Mouse (Mus musculus) intestine, postnatal 0 days (tissue): ENCODE measurements around the gene Ofd1. TPM values are rescaled to one million over a fixed set of nuclear protein-coding genes. Genes with fewer than 3 reads are reported as not detected.

ENCODE experiments used
- ATAC-seq: fragments of 200-750 bp; cut with Nextera tagmentation; 2 replicates; pipeline ENCODE4 v1.8.0; 2017; ENCODE audit warnings: mild to moderate bottlenecking, moderate TSS enrichment, moderate library complexity
- H3K27ac ChIP-seq: fragments of 300-500 bp; sonication (generic); 2 replicates; pipeline ENCODE4 v1.5.1; 2014; ENCODE audit warnings: mild to moderate bottlenecking, low read depth, low read length, moderate library complexity
- H3K27me3 ChIP-seq: fragments of 300-500 bp; sonication (generic); replicated peaks from 2 replicates; pipeline ENCODE4 v1.6.1; 2014; ENCODE audit warnings: low read length, mixed read lengths; ENCODE audit not compliant: control insufficient read depth, insufficient read depth
- H3K36me3 ChIP-seq: fragments of 300-500 bp; sonication (generic); 2 replicates; pipeline ENCODE4 v1.6.1; 2014; ENCODE audit warnings: mild to moderate bottlenecking, moderate library complexity; ENCODE audit not compliant: control insufficient read depth, insufficient read depth
- H3K4me1 ChIP-seq: fragments of 300-500 bp; sonication (generic); replicated peaks from 2 replicates; pipeline ENCODE4 v1.6.1; 2014; ENCODE audit warnings: antibody characterized with exemption, low read length, mixed read lengths; ENCODE audit not compliant: control insufficient read depth, insufficient read depth
- H3K4me2 ChIP-seq: fragments of 300-500 bp; sonication (generic); replicated peaks from 2 replicates; pipeline ENCODE4 v1.6.1; 2014; ENCODE audit warnings: low read depth, mild to moderate bottlenecking, moderate library complexity
- H3K4me3 ChIP-seq: fragments of 300-500 bp; sonication (generic); 2 replicates; pipeline ENCODE4 v1.5.1; 2014; ENCODE audit warnings: low read depth, low read length
- H3K9ac ChIP-seq: fragments of 300-500 bp; sonication (generic); 2 replicates; pipeline ENCODE4 v1.6.1; 2014; ENCODE audit warnings: mild to moderate bottlenecking, low read depth, low read length
- H3K9me3 ChIP-seq: fragments of 300-500 bp; sonication (generic); 2 replicates; pipeline ENCODE4 v1.6.1; 2016; ENCODE audit warnings: mixed run types; ENCODE audit not compliant: control insufficient read depth
- CTCF ChIP-seq: sonication (generic); IDR thresholded peaks from 2 replicates; pipeline ENCODE4 v1.5.1; 2016; ENCODE audit warnings: low read depth, mild to moderate bottlenecking, control low read depth, antibody characterized with exemption, moderate library complexity
- WGBS: fragments of 180-500 bp; shearing (Covaris S2); extraction: QIAGEN DNeasy Blood & Tissue Kit; methylation state at CpG from one replicate; pipeline ENCODE4 v1.1.7; 2014; 5-methylcytosine and 5-hydroxymethylcytosine counted together
- polyA plus RNA-seq: library from polyadenylated mRNA; unstranded; fragments of >200 nt; fragmentation: Nextera tagmentation; extraction: Ambion mirVana; gene quantifications from 2 replicates; pipeline ENCODE4 v1.2.1, GENCODE M21; 2015

The Ofd1 gene
- polyA plus RNA-seq, 1 experiment from 2014 or later = 3.9 TPM

GRCm38 (mm10) chrX:166365458-166366213 lies 74.9 kb downstream of the Ofd1 start:
- no peak overlapping the region for H3K4me2 ChIP-seq
- no peak for TF ChIP-seq CTCF
- ATAC-seq = no peak
- H3K27me3 ChIP-seq = no peaks in the 10 kb centered on the region
- no peak overlapping the region for H3K9ac ChIP-seq
- no peaks in the 10 kb centered on the region for H3K4me1 ChIP-seq
- no peak overlapping the region for H3K4me3 ChIP-seq
- H3K27ac ChIP-seq = no peak overlapping the region
- WGBS = 82% methylated on average over 8 of the region's 8 CpGs
- no peaks in the 10 kb centered on the region for H3K36me3 ChIP-seq
- no peaks in the 10 kb centered on the region for H3K9me3 ChIP-seq

- 70% methylated on average over 4 of the region's 4 CpGs for WGBS
- H3K27ac ChIP-seq = no peak overlapping the region
- H3K4me1 ChIP-seq = no peaks in the 10 kb centered on the region
- no peak overlapping the region for H3K9ac ChIP-seq
- H3K4me3 ChIP-seq = no peak overlapping the region
- H3K27me3 ChIP-seq = no peaks in the 10 kb centered on the region
- no peaks in the 10 kb centered on the region for H3K9me3 ChIP-seq
- TF ChIP-seq CTCF = no peak
- no peak for ATAC-seq
- H3K4me2 ChIP-seq = no peak overlapping the region
- no peaks in the 10 kb centered on the region for H3K36me3 ChIP-seq
These were observed 80.0 kb downstream of the Ofd1 start for GRCm38 (mm10) chrX:166360455-166360854.

- ATAC-seq = no peak
- Histone ChIP-seq H3K9me3 (no peaks in the 10 kb centered on the region), H3K4me1 (no peaks in the 10 kb centered on the region), H3K4me2 (no peak overlapping the region), H3K4me3 (no peak overlapping the region), H3K27ac (no peak overlapping the region), H3K9ac (no peak overlapping the region), H3K27me3 (no peaks in the 10 kb centered on the region), H3K36me3 (no peaks in the 10 kb centered on the region)
- 84% methylated on average over 2 of the region's 2 CpGs for WGBS
- no peak for TF ChIP-seq CTCF
These were observed 80.5 kb downstream of the Ofd1 start for GRCm38 (mm10) chrX:166359927-166360440.

GRCm38 (mm10) chrX:166358955-166359354 lies 81.5 kb downstream of the Ofd1 start:
- no peak overlapping the region for H3K4me2 ChIP-seq
- 60% methylated on average over 2 of the region's 2 CpGs for WGBS
- no peak overlapping the region for H3K4me3 ChIP-seq
- no peak for TF ChIP-seq CTCF
- H3K27ac ChIP-seq = no peak overlapping the region
- no peak overlapping the region for H3K9ac ChIP-seq
- no peak for ATAC-seq
- no peaks in the 10 kb centered on the region for H3K36me3 ChIP-seq
- no peaks in the 10 kb centered on the region for H3K4me1 ChIP-seq
- no peaks in the 10 kb centered on the region for H3K27me3 ChIP-seq
- H3K9me3 ChIP-seq = no peaks in the 10 kb centered on the region

- no peaks in the 10 kb centered on the region for H3K36me3 ChIP-seq
These were observed 84.2 kb downstream of the Ofd1 start for GRCm38 (mm10) chrX:166356276-166356675.

GRCm38 (mm10) chrX:166354913-166355312 lies 85.6 kb downstream of the Ofd1 start:
- Histone ChIP-seq H3K9ac (no peak overlapping the region), H3K27me3 (no peaks in the 10 kb centered on the region), H3K9me3 (no peaks in the 10 kb centered on the region), H3K4me3 (no peak overlapping the region), H3K27ac (no peak overlapping the region), H3K4me2 (no peak overlapping the region), H3K36me3 (no peaks in the 10 kb centered on the region), H3K4me1 (no peaks in the 10 kb centered on the region)
- TF ChIP-seq CTCF = no peak
- WGBS = 50% methylated on average over 1 of the region's 1 CpGs
- ATAC-seq = no peak

More at GRCm38 (mm10) chrX:166356276-166356675, 84.2 kb downstream of the Ofd1 start:
- Histone ChIP-seq H3K9ac (no peak overlapping the region), H3K4me2 (no peak overlapping the region), H3K4me1 (no peaks in the 10 kb centered on the region), H3K9me3 (no peaks in the 10 kb centered on the region), H3K4me3 (no peak overlapping the region), H3K27ac (no peak overlapping the region), H3K27me3 (no peaks in the 10 kb centered on the region)
- TF ChIP-seq CTCF = no peak
- no peak for ATAC-seq
- WGBS = 94% methylated on average over 3 of the region's 3 CpGs
